Mouse (Mus musculus): ENCODE results near the gene Scd4. TPM values are rescaled to one million over a fixed set of nuclear protein-coding genes. Genes with fewer than 3 reads are reported as not detected.

The Scd4 gene
- 1 to 10 TPM; 2.3 to 3.4 (median 2.8) TPM for total RNA-seq (2022)

DNA sequence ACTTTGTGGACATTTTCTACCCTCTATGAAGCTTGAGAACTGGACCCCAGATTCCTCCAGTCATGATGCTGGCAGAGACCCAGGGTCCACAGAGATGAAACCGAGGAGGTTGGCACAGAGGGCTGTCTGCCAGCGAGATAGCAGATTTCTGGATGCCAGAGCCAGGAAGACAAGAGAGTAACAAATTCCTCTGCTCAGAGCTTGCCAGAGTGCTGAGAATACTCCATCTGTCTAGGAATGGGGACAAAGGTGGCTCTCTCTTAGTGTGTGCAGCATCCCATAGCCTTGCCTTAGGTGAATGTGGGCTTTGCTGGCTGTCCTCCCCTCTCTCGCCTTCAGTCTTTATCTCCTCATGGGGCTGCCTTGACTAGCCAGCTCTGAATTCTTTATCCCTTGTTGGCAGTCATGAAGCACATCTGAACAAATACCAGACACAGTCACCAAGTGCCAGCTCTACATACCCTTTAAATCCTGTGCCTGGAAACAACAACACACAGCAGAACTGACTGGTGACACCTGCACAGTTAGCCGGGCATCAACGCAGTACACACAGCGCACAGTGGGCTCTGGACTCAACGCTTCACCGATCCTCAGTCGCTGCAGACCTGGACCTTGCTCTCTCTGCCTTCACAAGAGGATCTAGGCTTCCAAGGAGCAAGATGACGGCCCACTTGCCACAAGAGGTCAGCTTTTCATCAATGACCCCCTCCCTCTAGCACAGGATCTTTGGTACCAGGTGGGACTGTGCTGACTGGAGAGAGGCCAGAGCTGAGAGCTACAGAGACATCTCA lies at the start of gene Scd4:
TSS of gene Scd4 (plus strand) at position 260 of the 791 bp plus-strand sequence.
- peak; percentile 10 to 68 for DNase-seq (ENCODE audit: low spot score in 2 of 2)

DNA sequence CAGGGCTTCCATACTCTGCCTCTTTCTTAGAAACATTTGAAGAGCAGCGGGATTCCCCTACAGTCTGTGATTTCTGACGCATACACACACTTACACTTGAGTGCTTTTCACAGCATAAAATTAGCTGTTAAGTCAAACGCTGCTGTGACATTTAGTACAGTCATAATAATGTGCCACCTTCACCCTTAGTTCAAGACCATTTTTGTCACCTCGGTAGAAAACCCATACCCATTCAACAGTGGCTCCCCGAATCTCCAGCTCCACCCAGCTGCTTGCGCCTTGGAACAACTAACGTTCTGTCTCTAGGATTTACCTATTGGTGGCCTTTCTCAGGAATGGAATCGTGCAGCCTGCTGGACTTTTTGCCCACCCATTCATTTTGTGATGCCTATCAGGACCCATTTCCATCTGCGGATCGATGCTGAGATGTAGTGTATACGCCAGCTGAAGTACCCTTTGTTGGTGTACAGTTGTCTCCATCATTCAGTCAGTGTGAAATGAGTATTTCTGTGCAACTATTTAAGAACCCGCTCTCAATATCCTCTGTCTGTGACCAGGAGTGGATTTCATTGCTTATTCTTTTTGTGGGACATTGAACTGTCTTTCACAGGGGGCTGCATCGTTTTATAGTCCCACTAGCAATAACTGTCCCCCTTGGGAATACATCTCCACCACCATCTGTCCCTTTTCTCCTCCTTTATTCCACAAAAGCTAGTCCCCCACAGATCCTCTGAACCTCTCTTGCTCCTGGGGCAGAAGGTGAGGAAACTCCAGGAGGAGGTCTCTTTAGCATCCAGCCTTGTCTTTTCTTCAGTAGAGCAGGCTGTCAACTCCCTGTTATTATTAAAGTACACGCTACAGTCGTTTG lies 49.5 kb upstream of the Scd4 start:
- DNase-seq (ENCODE audit: low spot score in 2 of 2): no peak

- peak; percentile 79 to 94 for DNase-seq (ENCODE audit: low spot score in 2 of 2)
These were observed 48.7 kb upstream of the Scd4 start for GRCm38 (mm10) chr19:44284025-44284695.

DNA sequence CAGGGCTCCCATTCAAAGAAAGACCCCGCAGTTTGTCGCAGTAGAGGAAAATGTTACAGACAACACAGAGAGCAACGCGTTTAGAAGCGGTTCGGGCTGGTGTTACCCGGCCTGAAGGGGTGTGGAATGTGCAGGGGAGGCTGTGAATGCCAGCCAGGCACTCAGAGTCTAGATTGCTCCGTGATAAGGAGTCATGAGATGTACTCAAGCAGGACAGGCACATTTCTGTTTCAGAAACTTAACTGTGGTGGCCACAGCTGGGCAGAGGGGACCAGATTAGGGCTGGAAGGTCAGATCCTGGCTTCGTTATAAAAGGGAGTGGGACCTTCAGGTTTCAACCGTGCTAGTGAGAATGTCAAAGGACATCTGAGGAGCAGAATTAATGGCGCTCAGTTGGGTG lies 48.2 kb upstream of the Scd4 start:
- no peak for DNase-seq (ENCODE audit: low spot score in 2 of 2)

- no peak for DNase-seq (ENCODE audit: low spot score in 2 of 2)
These were observed 47.3 kb upstream of the Scd4 start for GRCm38 (mm10) chr19:44285554-44285953.

GRCm38 (mm10) chr19:44286109-44286508 lies 46.8 kb upstream of the Scd4 start:
- no peak for DNase-seq (ENCODE audit: low spot score in 2 of 2)

- DNase-seq (ENCODE audit: low spot score in 2 of 2): no peak
These were observed 45.3 kb upstream of the Scd4 start for GRCm38 (mm10) chr19:44287415-44288110.

GRCm38 (mm10) chr19:44292083-44292482 lies 40.8 kb upstream of the Scd4 start:
- DNase-seq (ENCODE audit: low spot score in 2 of 2): no peak

- no peak for DNase-seq (ENCODE audit: low spot score in 2 of 2)
These were observed 40.4 kb upstream of the Scd4 start for GRCm38 (mm10) chr19:44292483-44292882.

DNA sequence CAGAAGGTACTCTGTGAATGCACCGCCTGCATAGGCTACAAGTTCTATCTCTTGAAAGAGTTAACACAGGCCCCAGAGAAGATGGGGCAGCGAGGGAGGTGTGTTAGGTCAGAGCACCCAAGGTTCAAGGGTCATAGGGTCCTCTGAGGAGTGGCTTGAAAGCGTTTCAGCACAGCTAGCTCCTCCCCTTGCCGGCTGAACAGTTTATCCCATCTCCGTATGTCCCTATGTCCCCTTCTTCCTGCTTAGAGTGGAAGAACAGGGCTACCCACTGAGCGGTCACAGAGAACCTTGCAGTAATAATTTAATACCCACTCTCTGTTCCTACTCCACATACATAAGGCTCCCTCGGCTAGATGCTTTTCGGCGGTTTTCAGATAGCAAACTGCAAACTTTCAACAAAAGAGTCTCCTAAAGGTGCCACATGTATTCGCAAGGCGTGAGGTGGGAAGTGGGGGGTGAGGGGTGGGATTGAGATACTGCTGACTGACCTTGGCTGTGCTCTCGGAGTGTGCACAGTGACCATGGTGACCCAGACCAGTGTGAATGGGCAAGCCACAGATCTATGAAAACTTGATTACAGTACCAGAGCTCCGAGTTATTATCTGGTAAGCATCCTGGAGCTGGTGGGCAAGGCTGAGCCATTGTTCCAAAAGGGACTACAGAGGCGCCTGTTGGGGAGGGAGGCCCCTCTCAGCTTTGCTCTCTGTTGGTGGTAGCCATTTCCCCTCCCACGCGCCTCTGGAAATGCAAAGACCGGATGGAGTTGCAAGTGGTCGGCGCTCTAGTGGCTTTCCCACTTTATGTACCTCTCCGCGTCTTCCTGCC lies 39.7 kb upstream of the Scd4 start, which contains the start of gene Scd2:
TSS of gene Scd2 (plus strand) at position 734 of the 828 bp plus-strand sequence.
- no peak for DNase-seq (ENCODE audit: low spot score in 2 of 2)

DNA sequence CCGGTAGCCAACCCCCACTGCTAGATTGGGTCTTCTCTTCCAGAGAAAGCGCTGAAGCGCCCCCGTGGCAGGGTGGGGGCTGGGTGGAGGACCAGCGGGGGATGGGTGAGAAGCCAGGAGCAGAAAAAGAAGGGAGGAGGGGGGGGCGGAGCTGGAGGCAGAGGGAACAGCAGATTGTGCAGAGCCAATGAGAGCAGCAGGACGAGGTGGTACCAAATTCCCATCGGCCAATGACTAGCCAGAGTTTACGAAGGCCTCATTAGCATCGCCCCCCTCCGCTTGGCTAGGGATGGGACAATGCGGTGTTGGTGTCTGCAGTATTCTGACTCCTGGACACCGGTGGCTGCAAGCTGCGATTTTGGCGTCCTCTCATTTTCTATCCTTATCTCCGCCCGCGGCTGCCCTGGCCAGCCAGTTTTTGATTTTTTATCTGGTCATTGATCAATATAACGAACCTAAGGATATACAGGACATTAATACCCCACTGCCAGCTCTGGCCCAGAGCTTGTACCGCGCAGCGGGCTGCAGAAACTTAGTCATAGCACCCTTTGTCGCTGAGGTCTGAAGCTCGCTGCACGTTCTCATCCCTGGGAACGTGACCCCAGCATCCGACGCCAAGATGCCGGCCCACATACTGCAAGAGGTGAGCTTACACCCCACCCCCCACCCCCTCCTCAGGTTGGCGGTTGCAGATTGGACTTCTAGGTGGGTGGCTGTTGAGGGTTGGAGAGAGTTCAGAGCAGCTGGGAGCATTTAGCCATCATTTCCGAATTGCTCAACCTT lies 38.9 kb upstream of the Scd4 start:
- DNase-seq (ENCODE audit: low spot score in 2 of 2): peak; percentile 91 to 97

- DNase-seq (ENCODE audit: low spot score in 2 of 2): peak; percentile 81 to 84
These were observed 38.3 kb upstream of the Scd4 start for GRCm38 (mm10) chr19:44294588-44295041.

- peak in 1 of 2 experiments; percentile 68 for DNase-seq (ENCODE audit: low spot score in 2 of 2)
These were observed 37.6 kb upstream of the Scd4 start for GRCm38 (mm10) chr19:44295251-44295650.

DNA sequence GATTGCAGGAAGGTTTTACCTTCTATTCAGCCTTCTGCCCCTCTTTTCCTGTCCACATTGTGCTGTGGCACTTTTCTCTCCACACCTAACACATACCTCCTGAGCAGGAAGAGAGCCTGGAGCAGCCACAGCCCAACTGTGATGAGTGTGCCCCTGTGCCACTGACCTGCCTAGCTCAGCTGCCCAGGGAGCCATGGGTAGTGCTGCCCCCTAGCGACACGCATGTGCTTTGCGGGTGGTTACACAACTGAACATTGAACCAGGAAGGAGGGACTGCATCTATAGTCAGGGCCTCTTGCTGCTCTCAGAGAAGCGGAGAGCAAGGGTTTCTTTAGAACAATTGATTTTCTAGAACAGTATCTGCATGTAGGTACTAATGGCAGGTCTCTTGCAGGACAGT lies 37.2 kb upstream of the Scd4 start:
- peak; percentile 73 to 79 for DNase-seq (ENCODE audit: low spot score in 2 of 2)

DNA sequence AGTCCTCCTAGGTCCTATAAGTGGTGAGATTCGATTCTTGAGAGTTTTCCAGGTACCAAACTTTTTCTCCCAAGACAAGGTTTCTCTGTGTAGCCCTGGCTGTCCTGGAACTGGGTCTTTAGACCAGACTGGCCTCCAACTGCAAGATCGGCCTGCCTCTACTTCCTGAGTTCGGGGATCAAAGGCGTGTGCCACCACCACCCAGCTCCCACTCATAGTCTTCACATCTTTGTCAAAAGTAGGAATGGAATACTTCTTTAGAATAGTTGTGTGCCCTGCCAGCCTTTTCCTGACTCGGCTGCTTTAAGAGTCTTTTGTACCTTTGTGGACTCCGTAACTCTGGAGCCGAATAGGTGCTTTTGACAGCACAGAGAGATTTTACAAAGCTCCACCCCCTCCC lies 36.7 kb upstream of the Scd4 start:
- DNase-seq (ENCODE audit: low spot score in 2 of 2): no peak

- DNase-seq (ENCODE audit: low spot score in 2 of 2): no peak
These were observed 35.7 kb upstream of the Scd4 start for GRCm38 (mm10) chr19:44297068-44297760.

GRCm38 (mm10) chr19:44297862-44298261 lies 35.0 kb upstream of the Scd4 start:
- DNase-seq (ENCODE audit: low spot score in 2 of 2): no peak

DNA sequence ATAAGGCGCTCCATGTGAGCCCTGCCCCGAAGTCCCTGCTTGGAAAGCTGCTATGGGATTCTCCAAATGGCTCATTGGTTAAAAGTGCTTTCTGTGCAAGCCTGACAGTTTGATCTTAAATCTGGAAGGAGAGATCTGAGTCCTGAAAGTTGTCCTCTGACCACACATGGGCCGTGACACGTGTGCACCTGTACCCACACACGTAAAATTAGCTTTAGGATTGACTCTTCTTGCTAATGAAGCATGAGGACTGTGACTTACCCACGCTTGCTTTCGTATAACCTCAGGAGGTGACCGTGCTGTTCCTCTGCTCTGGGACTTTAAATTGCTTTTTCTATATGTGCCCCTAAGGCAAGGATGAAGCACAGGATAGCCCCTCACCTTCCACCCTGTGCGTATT lies 33.8 kb upstream of the Scd4 start:
- no peak for DNase-seq (ENCODE audit: low spot score in 2 of 2)

- DNase-seq (ENCODE audit: low spot score in 2 of 2): no peak
These were observed 33.0 kb upstream of the Scd4 start for GRCm38 (mm10) chr19:44299902-44300301.

Data from left cerebral cortex, adult 8-10 months (tissue).